Mouse (Mus musculus) lung, adult 18-20 months (tissue): Measurements from ENCODE around the gene Col6a6.
"Not testable (repeated sequence)": the region's sequence is repeated elsewhere in the genome, so short reads cannot be mapped to it uniquely, and the experiment has no call there.

Source experiments
- DNase-seq, 2 experiments: peaks; one replicate each; pipeline ENCODE4 v3.0.0; 2022; ENCODE audit warnings: mixed read lengths in 2 of 2

Col6a6 gene

GRCm38 (mm10) chr9:105658216-105658615 is 169.7 kb downstream of the Col6a6 start:
- no peak for DNase-seq

GRCm38 (mm10) chr9:105656189-105656588 is 171.8 kb downstream of the Col6a6 start:
- DNase-seq = no peak

- DNase-seq = peak; percentile 89 to 92
Observed at GRCm38 (mm10) chr9:105642460-105643371, 185.2 kb downstream of the Col6a6 start, which contains the start of gene Pik3r4. Pik3r4 (plus strand) TSS chr9:105642978.

- DNase-seq = not testable (repeated sequence)
Observed at GRCm38 (mm10) chr9:105641377-105641776, 186.6 kb downstream of the Col6a6 start.
